Mouse (Mus musculus) lung, embryonic 16.5 days (tissue): ENCODE results near the gene Nup214. TPM values are rescaled to one million over a fixed set of nuclear protein-coding genes. Genes with fewer than 3 reads are reported as not detected.

Experiments
- ATAC-seq: fragments of 200-750 bp; cut with Nextera tagmentation; 2 replicates; pipeline ENCODE4 v1.8.0; 2017; ENCODE audit warnings: low read depth, mild to moderate bottlenecking, moderate library complexity
- H3K27ac ChIP-seq: fragments of 300-500 bp; sonication (generic); 2 replicates; pipeline ENCODE4 v1.5.1; 2014; ENCODE audit warnings: mild to moderate bottlenecking, control low read depth, low read length
- H3K27me3 ChIP-seq: fragments of 300-500 bp; sonication (generic); 2 replicates; pipeline ENCODE4 v1.6.1; 2014; ENCODE audit warnings: low read depth, low read length, mixed read lengths; ENCODE audit not compliant: control insufficient read depth, insufficient read depth
- H3K36me3 ChIP-seq: fragments of 300-500 bp; sonication (generic); 2 replicates; pipeline ENCODE4 v1.6.1; 2014; ENCODE audit warnings: low read length; ENCODE audit not compliant: control insufficient read depth, insufficient read depth
- H3K4me1 ChIP-seq: fragments of 300-500 bp; sonication (generic); replicated peaks from 2 replicates; pipeline ENCODE4 v1.6.1; 2014; ENCODE audit warnings: low read length, mixed read lengths; ENCODE audit not compliant: control insufficient read depth, insufficient read depth
- H3K4me2 ChIP-seq: fragments of 300-500 bp; sonication (generic); 2 replicates; pipeline ENCODE4 v1.6.1; 2014; ENCODE audit warnings: low read depth, low read length, control low read depth
- H3K4me3 ChIP-seq: fragments of 300-500 bp; sonication (generic); 2 replicates; pipeline ENCODE4 v1.5.1; 2014; ENCODE audit warnings: mild to moderate bottlenecking, low read length, control low read depth
- H3K9ac ChIP-seq: fragments of 300-500 bp; sonication (generic); 2 replicates; pipeline ENCODE4 v1.6.1; 2014; ENCODE audit warnings: low read length, control low read depth
- H3K9me3 ChIP-seq: fragments of 300-500 bp; sonication (generic); 2 replicates; pipeline ENCODE4 v1.6.1; 2016; ENCODE audit warnings: low read length; ENCODE audit not compliant: control insufficient read depth
- WGBS: fragments of 180-500 bp; shearing (Covaris S2); extraction: QIAGEN DNeasy Blood & Tissue Kit; methylation state at CpG from one replicate; pipeline ENCODE4 v1.1.7; 2014; 5-methylcytosine and 5-hydroxymethylcytosine counted together
- polyA plus RNA-seq: library from polyadenylated mRNA; unstranded; fragments of >200 nt; fragmentation: Nextera tagmentation; extraction: Ambion mirVana; gene quantifications from 2 replicates; pipeline ENCODE4 v1.2.1, GENCODE M21; 2015

The Nup214 gene
- polyA plus RNA-seq, 1 experiment from 2014 or later, result 86.6 TPM

DNA sequence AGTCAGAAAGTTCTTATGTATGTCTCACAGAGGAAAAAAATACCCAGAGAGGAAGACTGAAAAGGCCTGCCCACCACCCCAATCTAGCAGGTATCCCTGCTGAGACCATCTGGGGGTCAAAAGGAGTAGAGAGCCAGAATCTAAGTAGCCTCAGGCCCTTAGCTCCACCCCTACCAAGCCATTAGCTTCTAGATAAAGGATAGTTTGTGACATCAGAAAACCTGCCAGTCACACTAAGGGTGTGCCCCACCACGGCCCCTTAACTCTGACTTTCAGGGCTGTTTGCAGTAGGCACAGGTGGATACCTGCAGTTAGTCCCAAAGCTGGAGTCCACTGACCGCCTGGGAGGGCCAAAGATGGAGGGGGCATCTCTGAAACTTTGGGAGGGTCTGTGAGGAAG lies 111.0 kb downstream of the Nup214 start:
- Histone ChIP-seq H3K4me3 (no peak overlapping the region), H3K4me2 (no peak overlapping the region)
- ATAC-seq, result no peak

DNA sequence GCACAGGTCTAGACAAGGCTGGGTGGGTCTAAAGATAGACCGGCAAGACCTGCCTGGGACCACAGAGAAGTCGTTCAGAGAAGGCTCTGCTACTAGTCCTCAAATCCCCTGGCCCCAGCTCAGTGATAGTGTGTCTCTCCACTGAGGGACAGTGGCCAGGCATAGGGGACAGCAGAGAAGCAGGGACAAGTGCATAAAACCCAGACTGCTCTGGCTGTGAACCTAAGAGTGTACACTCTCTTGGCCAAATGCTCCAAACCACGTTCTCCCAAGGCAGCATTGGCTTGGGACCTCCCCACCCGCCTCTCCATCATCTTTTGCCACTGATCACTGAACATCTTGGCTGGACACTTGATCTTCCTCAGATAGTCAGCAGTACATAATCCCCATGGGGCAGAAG lies 113.4 kb downstream of the Nup214 start:
- Histone ChIP-seq H3K4me2 (no peak overlapping the region), H3K4me3 (no peak overlapping the region), H3K9ac (no peak overlapping the region), H3K9me3 (no peaks in the 10 kb centered on the region; the same call in 1 of the 2 replicates), H3K27me3 (peaks cover 37% of the 10 kb centered on the region), H3K36me3 (no peaks in the 10 kb centered on the region), H3K4me1 (peaks cover 22% of the 10 kb centered on the region), H3K27ac (no peak overlapping the region)
- no peak for ATAC-seq
- WGBS, result 42% methylated on average over 4 of the region's 4 CpGs

More for the DNA sequence above, 111.0 kb downstream of the Nup214 start:
- Histone ChIP-seq H3K4me1 (peaks cover 22% of the 10 kb centered on the region), H3K27me3 (peaks cover 45% of the 10 kb centered on the region), H3K27ac (no peak overlapping the region), H3K9me3 (no peaks in the 10 kb centered on the region; the same call in 1 of the 2 replicates), H3K9ac (no peak overlapping the region), H3K36me3 (no peaks in the 10 kb centered on the region)
- whole genome bisulfite sequencing, result 44% methylated on average over 2 of the region's 2 CpGs

DNA sequence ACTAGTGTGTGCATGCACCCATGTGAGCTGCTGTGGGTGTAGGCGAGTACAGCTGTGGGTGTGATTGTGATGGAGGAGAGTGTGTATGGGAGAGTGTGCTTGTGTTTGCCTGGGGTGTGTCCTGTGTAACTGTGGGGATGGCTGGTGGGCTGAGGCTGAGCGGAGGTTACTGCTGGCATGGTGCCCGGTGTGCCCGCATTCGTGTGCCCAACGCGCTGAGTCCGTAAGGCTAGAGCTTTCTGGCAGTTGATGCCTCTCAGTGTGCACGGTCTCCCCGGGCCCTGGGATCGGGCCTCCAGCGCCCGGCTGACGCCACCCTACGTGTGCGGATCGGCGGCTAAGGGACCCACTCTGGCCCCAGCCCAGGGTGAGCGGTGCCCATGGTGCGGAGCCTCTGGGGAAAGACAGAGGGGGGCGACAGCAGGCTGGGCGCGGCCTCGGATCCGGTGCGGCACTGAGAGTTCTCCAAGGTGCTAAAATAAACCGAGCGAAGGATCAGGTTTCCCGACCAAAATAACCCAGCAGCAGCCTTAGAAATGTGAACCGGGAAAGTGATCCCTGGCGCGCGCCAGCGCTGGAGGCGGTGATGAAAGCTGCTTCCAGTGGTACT lies 114.2 kb downstream of the Nup214 start:
- peaks cover 16% of the 10 kb centered on the region for H3K4me1 ChIP-seq
- peak overlapping the region; percentile 31 for H3K4me3 ChIP-seq
- ATAC-seq, result peak; percentile 16; the same call in 1 of the 2 replicates
- no peak overlapping the region for H3K27ac ChIP-seq
- H3K9me3 ChIP-seq, result no peaks in the 10 kb centered on the region; the same call in 1 of the 2 replicates
- H3K36me3 ChIP-seq, result no peaks in the 10 kb centered on the region
- H3K27me3 ChIP-seq, result peaks cover 28% of the 10 kb centered on the region
- peak overlapping the region; percentile 53 for H3K4me2 ChIP-seq
- peak overlapping the region; percentile 50; the same call in 1 of the 2 replicates for H3K9ac ChIP-seq
- WGBS, result 4% methylated on average over 34 of the region's 35 CpGs

DNA sequence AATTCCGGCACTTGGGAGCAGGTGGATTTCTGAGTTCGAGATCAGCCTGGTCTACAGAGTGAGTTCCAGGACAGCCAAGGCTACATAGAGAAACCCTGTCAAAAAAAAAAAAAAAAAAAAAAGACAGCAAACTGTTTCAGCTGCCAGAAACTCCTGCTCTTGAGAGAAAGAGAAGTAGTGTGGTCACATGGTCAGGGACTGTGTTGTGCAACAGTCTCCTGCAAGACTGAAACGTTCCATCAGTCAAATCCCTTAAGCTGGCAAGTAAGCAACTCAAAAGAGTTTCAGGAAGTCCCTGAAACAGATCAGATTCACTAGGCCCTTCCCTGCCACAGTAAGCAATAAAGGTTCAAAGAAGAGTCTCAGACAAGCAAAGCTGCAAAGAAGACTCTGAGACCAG lies 115.4 kb downstream of the Nup214 start:
- Histone ChIP-seq H3K9me3 (no peaks in the 10 kb centered on the region; the same call in 1 of the 2 replicates), H3K36me3 (no peaks in the 10 kb centered on the region), H3K4me1 (peaks cover 9% of the 10 kb centered on the region), H3K4me2 (no peak overlapping the region), H3K27ac (no peak overlapping the region), H3K4me3 (no peak overlapping the region), H3K27me3 (peaks cover 19% of the 10 kb centered on the region), H3K9ac (no peak overlapping the region)
- ATAC-seq, result no peak
- 61% methylated on average over 3 of the region's 3 CpGs for WGBS

DNA sequence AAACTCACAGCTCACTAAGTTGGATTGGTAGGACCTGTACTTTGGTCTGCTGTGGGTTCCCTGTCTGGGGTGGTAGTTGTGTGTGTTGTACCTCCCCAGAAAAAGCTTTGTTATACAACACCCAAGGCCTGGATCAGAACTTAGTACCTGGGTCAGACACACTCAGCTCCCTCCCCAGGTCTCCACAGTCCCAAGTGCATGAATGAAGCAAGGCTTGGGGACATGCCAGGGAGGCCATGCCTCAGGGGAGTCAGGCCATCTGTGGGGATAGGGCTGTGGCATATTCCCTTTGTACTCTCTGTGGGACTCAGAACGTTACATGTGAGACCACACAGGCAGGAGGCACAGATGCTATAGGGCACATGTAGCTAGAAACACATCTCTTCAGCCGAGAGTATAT lies 115.9 kb downstream of the Nup214 start:
- WGBS, result 67% methylated on average over 2 of the region's 2 CpGs
- Histone ChIP-seq H3K27ac (no peak overlapping the region), H3K36me3 (no peaks in the 10 kb centered on the region), H3K4me2 (no peak overlapping the region), H3K9me3 (no peaks in the 10 kb centered on the region; the same call in 1 of the 2 replicates), H3K27me3 (peaks cover 19% of the 10 kb centered on the region), H3K4me1 (peaks cover 9% of the 10 kb centered on the region), H3K9ac (no peak overlapping the region), H3K4me3 (no peak overlapping the region)
- ATAC-seq, result no peak

DNA sequence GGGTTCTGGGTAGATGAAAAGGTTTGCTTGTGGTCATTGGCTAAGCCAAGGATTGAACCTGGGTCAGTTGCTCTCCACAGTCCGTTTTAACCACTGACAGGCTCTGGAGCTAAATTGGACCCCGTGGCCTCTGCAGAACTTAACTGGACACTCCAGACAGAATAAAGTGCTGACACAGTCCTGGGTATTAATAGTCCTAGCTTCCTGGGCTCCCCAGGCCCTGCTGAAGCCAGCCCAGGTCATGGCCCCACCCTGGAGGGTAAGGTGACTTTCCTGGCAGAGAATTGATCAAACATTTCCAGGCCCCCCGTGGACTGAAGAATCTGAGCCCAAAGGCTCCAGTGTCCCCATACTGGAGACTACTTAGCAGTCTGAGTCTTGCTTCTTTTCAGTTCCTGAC lies 117.7 kb downstream of the Nup214 start:
- ATAC-seq, result no peak
- H3K4me2 ChIP-seq, result no peak overlapping the region

DNA sequence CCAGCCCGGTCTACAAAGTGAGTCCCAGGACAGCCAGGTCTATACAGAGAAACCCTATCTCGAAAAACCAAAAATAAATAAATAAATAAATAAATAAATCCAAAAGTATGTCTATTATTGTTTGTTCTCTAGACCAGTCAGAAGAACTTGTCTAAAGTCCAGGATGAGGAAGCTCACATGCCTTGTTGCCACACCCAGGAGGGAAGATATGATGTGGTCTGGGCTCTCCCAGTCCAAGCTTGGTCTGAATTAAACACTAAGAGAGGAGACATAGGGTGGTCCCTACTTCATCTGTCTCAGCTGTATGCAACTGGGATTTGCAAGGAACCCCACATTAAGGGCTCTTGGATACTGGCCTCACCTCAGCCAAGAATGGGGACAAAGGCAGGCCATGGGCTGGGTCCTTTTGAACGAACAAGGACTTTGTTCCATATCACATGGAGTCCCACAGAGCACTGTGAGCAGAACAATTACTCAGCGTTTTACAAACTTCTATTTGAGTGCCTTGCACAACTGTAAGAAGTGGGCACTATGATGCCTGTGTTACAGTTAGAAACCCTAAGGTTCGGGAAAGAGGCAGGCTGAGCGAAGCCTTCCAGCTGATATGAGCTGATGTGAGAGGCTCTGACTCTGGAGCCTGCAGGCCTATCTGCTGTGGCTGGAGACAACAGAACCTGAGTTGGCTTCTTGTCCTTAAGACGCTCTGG lies 119.9 kb downstream of the Nup214 start:
- H3K4me1 ChIP-seq, result no peaks in the 10 kb centered on the region
- ATAC-seq, result no peak
- H3K9me3 ChIP-seq, result no peaks in the 10 kb centered on the region; the same call in 1 of the 2 replicates
- H3K36me3 ChIP-seq, result no peaks in the 10 kb centered on the region
- H3K4me2 ChIP-seq, result no peak overlapping the region
- H3K4me3 ChIP-seq, result no peak overlapping the region
- H3K27me3 ChIP-seq, result no peaks in the 10 kb centered on the region
- H3K9ac ChIP-seq, result no peak overlapping the region
- WGBS, result 85% methylated on average over 7 of the region's 7 CpGs
- H3K27ac ChIP-seq, result no peak overlapping the region

More for the DNA sequence above, 117.7 kb downstream of the Nup214 start:
- H3K36me3 ChIP-seq, result no peaks in the 10 kb centered on the region
- H3K9ac ChIP-seq, result no peak overlapping the region
- H3K9me3 ChIP-seq, result no peaks in the 10 kb centered on the region; the same call in 1 of the 2 replicates
- 48% methylated on average over 3 of the region's 3 CpGs for WGBS
- peaks cover 16% of the 10 kb centered on the region for H3K27me3 ChIP-seq
- no peak overlapping the region for H3K27ac ChIP-seq
- H3K4me1 ChIP-seq, result peaks cover 9% of the 10 kb centered on the region
- no peak overlapping the region for H3K4me3 ChIP-seq

DNA sequence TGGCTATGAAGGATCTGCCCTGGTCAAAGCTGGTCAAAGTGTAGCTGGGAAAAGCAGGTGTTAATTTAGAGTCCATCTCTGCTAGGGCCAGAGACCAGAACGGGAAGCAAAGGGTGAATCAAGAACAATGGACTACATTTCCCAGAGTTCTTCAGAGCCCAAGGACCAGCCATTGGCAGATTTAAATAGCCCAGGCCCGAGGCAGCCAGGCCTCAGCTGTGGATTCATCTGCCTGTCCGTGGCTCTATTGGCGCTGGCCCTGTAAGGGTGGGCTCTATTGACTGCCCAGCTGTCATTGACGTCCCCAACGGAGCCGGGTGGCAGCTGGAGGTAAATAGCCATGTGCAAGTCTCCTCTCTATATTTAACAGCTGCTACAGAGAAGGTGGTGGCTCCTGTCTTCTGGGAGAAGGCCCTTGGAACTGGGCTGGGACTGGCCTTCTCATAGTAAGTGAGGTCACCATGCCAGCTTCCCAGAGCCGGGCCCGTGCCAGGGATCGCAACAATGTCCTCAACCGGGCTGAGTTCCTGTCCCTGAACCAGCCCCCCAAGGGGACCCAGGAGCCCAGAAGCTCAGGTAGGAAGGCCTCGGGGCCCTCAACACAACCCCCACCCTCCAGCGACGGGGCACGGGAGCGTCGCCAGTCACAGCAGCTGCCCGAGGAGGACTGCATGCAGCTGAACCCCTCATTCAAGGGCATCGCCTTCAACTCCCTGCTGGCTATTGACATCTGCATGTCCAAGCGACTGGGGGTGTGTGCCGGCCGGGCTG lies 121.3 kb downstream of the Nup214 start, which contains the start of gene Plpp7:
TSS of gene Plpp7 (plus strand) at position 178 of the 771 bp plus-strand sequence.
- 48% methylated on average over 22 of the region's 22 CpGs for WGBS
- no peaks in the 10 kb centered on the region for H3K27me3 ChIP-seq
- H3K4me2 ChIP-seq, result peak within 1 kb of the TSS; percentile 52
- no peaks in the 10 kb centered on the region for H3K4me1 ChIP-seq
- H3K9me3 ChIP-seq, result no peaks in the 10 kb centered on the region
- peak within 1 kb of the TSS; percentile 62 for H3K9ac ChIP-seq
- peak; percentile 89 for ATAC-seq
- no peaks in the 10 kb centered on the region for H3K36me3 ChIP-seq
- peak within 1 kb of the TSS; percentile 43 for H3K4me3 ChIP-seq
- no peak within 1 kb of the TSS for H3K27ac ChIP-seq

DNA sequence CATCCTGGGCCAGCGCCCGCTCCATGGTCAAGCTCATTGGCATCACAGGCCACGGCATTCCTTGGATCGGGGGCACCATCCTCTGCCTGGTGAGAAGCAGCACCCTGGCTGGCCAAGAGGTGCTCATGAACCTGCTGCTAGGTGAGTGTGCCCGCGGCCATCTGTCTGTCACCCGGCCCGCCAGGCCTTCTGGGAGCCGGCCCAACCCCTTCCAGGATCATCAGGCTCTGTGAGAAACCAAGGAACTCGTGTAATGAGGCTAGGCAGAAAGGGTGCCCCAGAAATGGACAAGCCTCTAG lies 121.8 kb downstream of the Nup214 start:
- no peak overlapping the region for H3K27ac ChIP-seq
- H3K9me3 ChIP-seq, result no peaks in the 10 kb centered on the region
- H3K4me3 ChIP-seq, result peak overlapping the region; percentile 43
- peak overlapping the region; percentile 52 for H3K4me2 ChIP-seq
- H3K9ac ChIP-seq, result peak overlapping the region; percentile 62
- no peaks in the 10 kb centered on the region for H3K36me3 ChIP-seq
- no peak for ATAC-seq
- no peaks in the 10 kb centered on the region for H3K4me1 ChIP-seq
- WGBS, result 78% methylated on average over 10 of the region's 10 CpGs
- no peaks in the 10 kb centered on the region for H3K27me3 ChIP-seq
